In genomic region chr13:39649457-39649856, GRCm38 (mm10) we compare ENCODE assay signal across 14 mouse cellular contexts.
DNase-seq lines count a peak whose midpoint lies in the region; ATAC-seq and TF ChIP-seq lines count a peak whose summit lies in the region.
"Had no signal": no experiment of that assay in that cellular context is flagged by ENCODE, and none has a peak within 500 bp of the region (broad histone marks: within the 10 kb centered on the region; RNA-seq: fewer than 3 reads in every experiment).

No protein-coding gene starts in this region.

- no peaks in the 10 kb centered on the region for H3K9me3 ChIP-seq in limb, embryonic 14.5 days (ENCODE audit: control insufficient read depth, low read length)

- 22% methylated on average over 12 of the region's 12 CpGs for WGBS in limb, embryonic 14.5 days

- TF ChIP-seq POLR2A in limb, embryonic 14.5 days (IDR thresholded peaks at IDR 0.05; ENCODE audit: borderline replicate concordance, extremely low read depth, insufficient read depth, insufficient read length) = no peak

- peak overlapping the region; percentile 16; the same call in 1 of the 2 replicates for H3K4me2 ChIP-seq in limb, embryonic 14.5 days (replicated peaks; ENCODE audit: low read depth, low read length, severe bottlenecking)

- peaks cover 7% of the 10 kb centered on the region; the same call in 1 of the 2 replicates for H3K27me3 ChIP-seq in limb, embryonic 14.5 days (ENCODE audit: control insufficient read depth, insufficient read depth, low read length)

- no peaks in the 10 kb centered on the region for H3K4me1 ChIP-seq in limb, embryonic 14.5 days (ENCODE audit: control insufficient read depth, insufficient read depth, low read length)

- H3K36me3 ChIP-seq in limb, embryonic 14.5 days (ENCODE audit: control insufficient read depth, insufficient read depth, low read length) = no peaks in the 10 kb centered on the region

- no peak overlapping the region for H3K27ac ChIP-seq in limb, embryonic 14.5 days (replicated peaks; ENCODE audit: low read depth, low read length)

- no peak overlapping the region for H3K4me3 ChIP-seq in limb, embryonic 14.5 days (replicated peaks; ENCODE audit: low read length)
- H3K4me3 ChIP-seq: erythroblast, embryonic 14.5 days had no signal

- peak; percentile 3 for DNase-seq in cerebellum, adult 11-12 months
- peak; percentile 10 to 33 for DNase-seq in layer of hippocampus, postnatal 10 days (ENCODE audit: low spot score in 2 of 2)
- DNase-seq in layer of hippocampus, adult 9-10 months (ENCODE audit: low spot score) = no peak
- peak; percentile 20 to 31 for DNase-seq in cerebellum, postnatal 25 days
- no peak for DNase-seq in limb, embryonic 14.5 days (ENCODE audit: low spot score)
- DNase-seq in liver = no peak
- no peak for DNase-seq in spleen, postnatal 10 days (ENCODE audit: low spot score in 2 of 2)
- DNase-seq: adrenal gland, postnatal 10 days; kidney, adult 11 months; kidney, postnatal 36 days; lung, postnatal 10 days had no signal

- no peak for ATAC-seq in cerebellum, adult (ENCODE audit: insufficient number of reproducible peaks, low FRiP score, low TSS enrichment)
- ATAC-seq in limb, embryonic 14.5 days (ENCODE audit: low FRiP score, low read depth) = no peak
- ATAC-seq: midbrain, embryonic 16.5 days had no signal

- no peak overlapping the region for H3K9ac ChIP-seq in limb, embryonic 14.5 days (ENCODE audit: low read depth, low read length, severe bottlenecking)

Comparison
In these comparisons a context has a peak if more than half of its experiments do, and no peak if none do; other contexts are left out.
1. DNase-seq: peak in cerebellum, adult 11-12 months (single experiment), layer of hippocampus, postnatal 10 days (2 of 2) and cerebellum, postnatal 25 days (2 of 2); none in layer of hippocampus, adult 9-10 months (single experiment), limb, embryonic 14.5 days (single experiment), liver (single experiment) and spleen, postnatal 10 days (0 of 2).